ENCODE assay signal across 10 mouse cellular contexts in the genomic region with DNA sequence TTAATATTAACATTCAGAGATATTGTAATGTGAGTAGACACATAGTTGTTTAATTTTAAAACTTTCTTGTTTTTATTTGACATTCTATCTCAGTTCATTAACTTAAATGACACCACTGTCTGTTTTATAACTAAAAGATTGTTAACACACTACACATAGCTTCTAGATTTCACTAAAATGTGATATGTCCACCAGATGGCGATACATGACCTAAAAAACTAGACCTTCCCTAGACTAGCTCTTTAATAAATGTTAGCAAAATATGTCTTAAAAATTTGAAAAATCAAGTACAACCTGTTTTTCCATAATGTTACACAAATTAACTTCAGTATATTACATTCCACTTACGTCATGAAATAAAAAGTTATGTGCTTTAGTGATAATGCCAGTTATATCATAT.
DNase-seq lines count a peak whose midpoint lies in the region; ATAC-seq and TF ChIP-seq lines count a peak whose summit lies in the region.
"Had no signal": no experiment of that assay in that cellular context is flagged by ENCODE, and none has a peak within 500 bp of the region (broad histone marks: within the 10 kb centered on the region; RNA-seq: fewer than 3 reads in every experiment).

No protein-coding gene starts in this region.

- H3K27ac ChIP-seq in midbrain, embryonic 14.5 days (replicated peaks; ENCODE audit: low read depth, low read length): no peak overlapping the region
- H3K27ac ChIP-seq in gastrocnemius, adult 2 months: no peak overlapping the region
- H3K27ac ChIP-seq: liver, embryonic 13.5 days had no signal

- no peaks in the 10 kb centered on the region for H3K4me1 ChIP-seq in midbrain, embryonic 14.5 days (ENCODE audit: control insufficient read depth, insufficient read depth, low read length)
- H3K4me1 ChIP-seq: liver, embryonic 13.5 days had no signal

- no peak for TF ChIP-seq CTCF in gastrocnemius, adult 2 months (IDR thresholded peaks at IDR 0.05)

- peak; percentile 69; the same call in 1 of the 2 replicates for ATAC-seq in midbrain, embryonic 14.5 days (ENCODE audit: low FRiP score, low TSS enrichment)

- H3K4me3 ChIP-seq in midbrain, embryonic 14.5 days (replicated peaks; ENCODE audit: low read depth, low read length): no peak overlapping the region
- no peak overlapping the region for H3K4me3 ChIP-seq in gastrocnemius, adult 2 months
- H3K4me3 ChIP-seq: liver, embryonic 13.5 days had no signal

- H3K27me3 ChIP-seq in midbrain, embryonic 14.5 days (ENCODE audit: control insufficient read depth, insufficient read depth, low read length): no peaks in the 10 kb centered on the region
- H3K27me3 ChIP-seq: liver, embryonic 13.5 days had no signal

- H3K9ac ChIP-seq in midbrain, embryonic 14.5 days (replicated peaks; ENCODE audit: low read length): no peak overlapping the region
- H3K9ac ChIP-seq: liver, embryonic 13.5 days had no signal

- H3K9me3 ChIP-seq in midbrain, embryonic 14.5 days (ENCODE audit: control insufficient read depth, low read length): no peaks in the 10 kb centered on the region
- H3K9me3 ChIP-seq: liver, embryonic 13.5 days had no signal

- 35% methylated on average over 2 of the region's 2 CpGs for WGBS in midbrain, embryonic 14.5 days

- peak; percentile 22 to 31 for DNase-seq in left cerebral cortex, postnatal 14 days (ENCODE audit: low spot score in 2 of 2)
- no peak for DNase-seq in left cerebral cortex, adult 8-10 months (ENCODE audit: low spot score in 2 of 2)
- peak; percentile 43 for DNase-seq in MEL-GATA-1-ER (ENCODE audit: extremely low read depth, low read depth)
- DNase-seq in brain, embryonic 18.5 days (ENCODE audit: low read depth, low spot score): peak; percentile 57
- DNase-seq in midbrain, embryonic 14.5 days: peak; percentile 86
- DNase-seq in gastrocnemius, adult 2 months: no peak
- DNase-seq in gastrocnemius, postnatal 25 days: no peak
- DNase-seq: cerebellum, postnatal 36 days; kidney, adult 9 months; liver, embryonic 13.5 days had no signal

- no peak overlapping the region for H3K4me2 ChIP-seq in midbrain, embryonic 14.5 days (ENCODE audit: low read length)
- H3K4me2 ChIP-seq: liver, embryonic 13.5 days had no signal

- no peaks in the 10 kb centered on the region for H3K36me3 ChIP-seq in midbrain, embryonic 14.5 days (ENCODE audit: control insufficient read depth, insufficient read depth, low read length)
- H3K36me3 ChIP-seq: liver, embryonic 13.5 days had no signal

- intact Hi-C loops in left cerebral cortex, postnatal 14 days (cut with DNase I): loop anchor here (2.0 kb wide), 1 partner anchor 1739 kb away; no protein-coding TSS in a partner anchor
- intact Hi-C loops in gastrocnemius, adult 2 months (cut with DNase I): no loop called here

Comparison
In these comparisons a context has a peak if more than half of its experiments do, and no peak if none do; other contexts are left out.
1. DNase-seq: peak in left cerebral cortex, postnatal 14 days (2 of 2), MEL-GATA-1-ER (single experiment), brain, embryonic 18.5 days (single experiment) and midbrain, embryonic 14.5 days (single experiment); none in left cerebral cortex, adult 8-10 months (0 of 2), gastrocnemius, adult 2 months (single experiment) and gastrocnemius, postnatal 25 days (single experiment).